Comparison of ENCODE assay signal across 8 mouse cellular contexts in genomic region chr4:143258517-143258916, GRCm38 (mm10). TPM values are rescaled to one million over a fixed set of nuclear protein-coding genes. Genes with fewer than 3 reads are reported as not detected.
DNase-seq lines count a peak whose midpoint lies in the region; ATAC-seq and TF ChIP-seq lines count a peak whose summit lies in the region.

No protein-coding gene starts in this region.

- no peaks in the 10 kb centered on the region for H3K9me3 ChIP-seq in intestine, postnatal 0 days (ENCODE audit: control insufficient read depth)
- no peaks in the 10 kb centered on the region for H3K9me3 ChIP-seq in liver, embryonic 16.5 days (replicated peaks; ENCODE audit: control insufficient read depth, low read length)
- H3K9me3 ChIP-seq in neural tube, embryonic 11.5 days (ENCODE audit: control insufficient read depth, low read length), result no peaks in the 10 kb centered on the region

- 0 out of 2 replicates have a peak, but pooled peaks have one; percentile 25 for ATAC-seq in intestine, postnatal 0 days
- ATAC-seq in liver, embryonic 16.5 days (ENCODE audit: low read depth), result no peak
- no peak for ATAC-seq in neural tube, embryonic 11.5 days (ENCODE audit: insufficient read depth, low FRiP score, low TSS enrichment)

- H3K27ac ChIP-seq in intestine, postnatal 0 days (ENCODE audit: low read depth, low read length), result no peak overlapping the region
- H3K27ac ChIP-seq in liver, embryonic 16.5 days (ENCODE audit: low read length), result no peak overlapping the region
- H3K27ac ChIP-seq in neural tube, embryonic 11.5 days (ENCODE audit: low read depth, low read length), result no peak overlapping the region

- H3K4me3 ChIP-seq in intestine, postnatal 0 days (ENCODE audit: low read depth, low read length), result no peak overlapping the region
- H3K4me3 ChIP-seq in liver, embryonic 16.5 days (ENCODE audit: low read depth, low read length), result no peak overlapping the region; the same call in 1 of the 2 replicates
- H3K4me3 ChIP-seq in neural tube, embryonic 11.5 days (ENCODE audit: low read depth, low read length), result no peak overlapping the region

- H3K4me1 ChIP-seq in intestine, postnatal 0 days (replicated peaks; ENCODE audit: control insufficient read depth, insufficient read depth, low read length), result no peaks in the 10 kb centered on the region
- H3K4me1 ChIP-seq in liver, embryonic 16.5 days (ENCODE audit: control insufficient read depth, low read depth, low read length), result no peaks in the 10 kb centered on the region
- H3K4me1 ChIP-seq in neural tube, embryonic 11.5 days (ENCODE audit: control insufficient read depth, insufficient read depth, low read length), result 0 out of 2 replicates have a peak, but pooled peaks cover 2% of the 10 kb centered on the region

- H3K36me3 ChIP-seq in intestine, postnatal 0 days (ENCODE audit: control insufficient read depth, insufficient read depth), result no peaks in the 10 kb centered on the region
- no peaks in the 10 kb centered on the region for H3K36me3 ChIP-seq in liver, embryonic 16.5 days (ENCODE audit: control insufficient read depth, insufficient read depth)
- H3K36me3 ChIP-seq in neural tube, embryonic 11.5 days (ENCODE audit: control insufficient read depth, insufficient read depth, low read length), result no peaks in the 10 kb centered on the region

- no peaks in the 10 kb centered on the region for H3K27me3 ChIP-seq in intestine, postnatal 0 days (replicated peaks; ENCODE audit: control insufficient read depth, insufficient read depth, low read length)
- H3K27me3 ChIP-seq in liver, embryonic 16.5 days (ENCODE audit: control insufficient read depth, insufficient read depth, low read depth, low read length), result no peaks in the 10 kb centered on the region
- no peaks in the 10 kb centered on the region for H3K27me3 ChIP-seq in neural tube, embryonic 11.5 days (ENCODE audit: control insufficient read depth, insufficient read depth, low read length)

- H3K9ac ChIP-seq in intestine, postnatal 0 days (ENCODE audit: low read depth, low read length), result no peak overlapping the region
- H3K9ac ChIP-seq in liver, embryonic 16.5 days (ENCODE audit: low read depth, low read length), result no peak overlapping the region
- no peak overlapping the region for H3K9ac ChIP-seq in neural tube, embryonic 11.5 days (ENCODE audit: low read length)

- peak; percentile 37 for DNase-seq in kidney, adult 18-20 months
- DNase-seq in kidney, adult 11 months, result no peak
- DNase-seq in c-Kit-positive CD71-positive TER-119-negative erythroid progenitor cells, embryonic 14.5 days (ENCODE audit: low read depth), result peak; percentile 31
- peak; percentile 69 for DNase-seq in gastrocnemius, postnatal 14 days
- DNase-seq in neural tube, embryonic 11.5 days (ENCODE audit: low spot score), result peak; percentile 66
- peak; percentile 81 for DNase-seq in thymus, postnatal 4 days

- TF ChIP-seq CTCF in intestine, postnatal 0 days (IDR thresholded peaks at IDR 0.05; ENCODE audit: low read depth), result peak; percentile 79

- peak overlapping the region; percentile 44; the same call in 1 of the 2 replicates for H3K4me2 ChIP-seq in intestine, postnatal 0 days (replicated peaks; ENCODE audit: low read depth)
- H3K4me2 ChIP-seq in liver, embryonic 16.5 days (ENCODE audit: low read depth, low read length), result peak overlapping the region; percentile 26
- no peak overlapping the region for H3K4me2 ChIP-seq in neural tube, embryonic 11.5 days (ENCODE audit: low read depth)

- intact Hi-C loops in gastrocnemius, postnatal 14 days (cut with DNase I; ENCODE audit: low total_unique reads), result loop anchor here (5.0 kb wide), 1 partner anchor 124 kb away; no protein-coding TSS in a partner anchor

- WGBS in intestine, postnatal 0 days, result 39% methylated on average over 19 of the region's 19 CpGs
- WGBS in liver, embryonic 16.5 days (ENCODE audit: insufficient replicate concordance), result 33% methylated on average over 19 of the region's 19 CpGs
- WGBS in neural tube, embryonic 11.5 days, result 36% methylated on average over 19 of the region's 19 CpGs

RNA-seq across cellular contexts. Expression of gene Pdpn, which starts 40.8 kb away (rescaled TPM):
- 10 to 100 TPM; 12.5 to 16.1 TPM for total RNA-seq in gastrocnemius, postnatal 14 days (2021)
- polyA plus RNA-seq in intestine, postnatal 0 days (2015; fragmentation: Nextera tagmentation; extraction: Ambion mirVana), result 18.1 and 18.5 TPM in 2 replicates
- 0.99 and 1.5 TPM in 2 replicates for polyA plus RNA-seq in liver, embryonic 16.5 days (2015; fragmentation: Nextera tagmentation; extraction: Ambion mirVana)
- polyA plus RNA-seq in neural tube, embryonic 11.5 days (2014; fragmentation: Nextera tagmentation; extraction: Ambion mirVana), result 140 and 147 TPM in 2 replicates

RNA-seq across cellular contexts. Expression of gene Prdm2, which starts 45.7 kb away (rescaled TPM):
- total RNA-seq in gastrocnemius, postnatal 14 days (2021), result 10 to 100 TPM; 18.7 to 19.8 TPM
- polyA plus RNA-seq in intestine, postnatal 0 days (2015; fragmentation: Nextera tagmentation; extraction: Ambion mirVana), result 4.0 and 4.6 TPM in 2 replicates
- 3.3 TPM in 2 replicates for polyA plus RNA-seq in liver, embryonic 16.5 days (2015; fragmentation: Nextera tagmentation; extraction: Ambion mirVana)
- polyA plus RNA-seq in neural tube, embryonic 11.5 days (2014; fragmentation: Nextera tagmentation; extraction: Ambion mirVana), result 16.7 and 16.9 TPM in 2 replicates
